Mouse (Mus musculus) olfactory bulb, adult 2 months (tissue): ENCODE data around the gene Ccn6.

ENCODE experiments used
- CTCF ChIP-seq: fragments of 200-500 bp; IDR thresholded peaks from 2 replicates; pipeline ENCODE4 v1.5.1; 2012; ENCODE audit warnings: low read depth, mild to moderate bottlenecking, low read length, moderate library complexity; ENCODE audit not compliant: insufficient read depth
- POLR2A ChIP-seq: fragments of 200-500 bp; IDR thresholded peaks from 2 replicates; pipeline ENCODE4 v1.6.1; 2012; ENCODE audit warnings: mild to moderate bottlenecking, low read depth, low read length, moderate library complexity; ENCODE audit not compliant: insufficient read depth

- TF ChIP-seq POLR2A (no peak), CTCF (no peak)
Observed at GRCm38 (mm10) chr10:39185545-39185906, 21.9 kb upstream of the Ccn6 start.
